Mouse (Mus musculus): ENCODE measurements around the gene Gid4. TPM values are rescaled to one million over a fixed set of nuclear protein-coding genes. Genes with fewer than 3 reads are reported as not detected.
A peak's percentile ranks its signal among the peaks of the same experiment; 100 is the strongest.

Gid4 gene
- polyA plus RNA-seq, 1 experiment: 40.6 TPM

- no peaks in the 10 kb centered on the region for H3K27me3 ChIP-seq (ENCODE audit: control insufficient read depth, insufficient read depth, low read length, poor library complexity, severe bottlenecking)
- peak overlapping the region; percentile 91 for H3K4me3 ChIP-seq (ENCODE audit: low read depth, low read length)
- H3K27ac ChIP-seq (ENCODE audit: insufficient read depth, low read length): no peak overlapping the region
- no peaks in the 10 kb centered on the region for H3K9me3 ChIP-seq (replicated peaks; ENCODE audit: control insufficient read depth, insufficient read depth, low read length, poor library complexity, severe bottlenecking)
- peak overlapping the region; percentile 86 for H3K9ac ChIP-seq (ENCODE audit: low read depth, poor library complexity, severe bottlenecking)
- no peaks in the 10 kb centered on the region for H3K4me1 ChIP-seq (ENCODE audit: control insufficient read depth, insufficient read depth, low read length)
- no peaks in the 10 kb centered on the region for H3K36me3 ChIP-seq (ENCODE audit: control insufficient read depth, insufficient read depth, low read length, poor library complexity, severe bottlenecking)
- TF ChIP-seq POLR2A (IDR thresholded peaks at IDR 0.05; ENCODE audit: insufficient read depth, low read length): no peak
- no peak for TF ChIP-seq CTCF (IDR thresholded peaks at IDR 0.05; ENCODE audit: low read depth, low read length)
Observed at GRCm38 (mm10) chr11:60418473-60418803, 1.5 kb downstream of the Gid4 start.

- TF ChIP-seq POLR2A (IDR thresholded peaks at IDR 0.05; ENCODE audit: insufficient read depth, low read length) (no peak), EP300 (IDR thresholded peaks at IDR 0.05; ENCODE audit: insufficient read depth, low read depth, low read length) (no peak), CTCF (IDR thresholded peaks at IDR 0.05; ENCODE audit: low read depth, low read length) (no peak)
- H3K9ac ChIP-seq (ENCODE audit: low read depth, poor library complexity, severe bottlenecking): no peak overlapping the region
- H3K27me3 ChIP-seq (ENCODE audit: control insufficient read depth, insufficient read depth, low read length, poor library complexity, severe bottlenecking): no peaks in the 10 kb centered on the region
- no peaks in the 10 kb centered on the region for H3K9me3 ChIP-seq (replicated peaks; ENCODE audit: control insufficient read depth, insufficient read depth, low read length, poor library complexity, severe bottlenecking)
- peaks cover 17% of the 10 kb centered on the region for H3K36me3 ChIP-seq (ENCODE audit: control insufficient read depth, insufficient read depth, low read length, poor library complexity, severe bottlenecking)
- no peak overlapping the region for H3K4me3 ChIP-seq (ENCODE audit: low read depth, low read length)
- no peaks in the 10 kb centered on the region for H3K4me1 ChIP-seq (ENCODE audit: control insufficient read depth, insufficient read depth, low read length)
- H3K27ac ChIP-seq (ENCODE audit: insufficient read depth, low read length): peak overlapping the region; percentile 13; the same call in 1 of the 2 replicates
Observed at GRCm38 (mm10) chr11:60422046-60422668, 5.2 kb downstream of the Gid4 start.

- H3K36me3 ChIP-seq (ENCODE audit: control insufficient read depth, insufficient read depth, low read length, poor library complexity, severe bottlenecking): peaks cover 17% of the 10 kb centered on the region
- no peak for TF ChIP-seq POLR2A (IDR thresholded peaks at IDR 0.05; ENCODE audit: insufficient read depth, low read length)
- TF ChIP-seq CTCF (IDR thresholded peaks at IDR 0.05; ENCODE audit: low read depth, low read length): no peak
- no peak for TF ChIP-seq EP300 (IDR thresholded peaks at IDR 0.05; ENCODE audit: insufficient read depth, low read depth, low read length)
Observed at GRCm38 (mm10) chr11:60423006-60423405, 6.1 kb downstream of the Gid4 start.

GRCm38 (mm10) chr11:60426417-60426816 is 9.5 kb downstream of the Gid4 start:
- Histone ChIP-seq H3K36me3 (ENCODE audit: control insufficient read depth, insufficient read depth, low read length, poor library complexity, severe bottlenecking) (peaks cover 17% of the 10 kb centered on the region), H3K9me3 (replicated peaks; ENCODE audit: control insufficient read depth, insufficient read depth, low read length, poor library complexity, severe bottlenecking) (no peaks in the 10 kb centered on the region), H3K27me3 (ENCODE audit: control insufficient read depth, insufficient read depth, low read length, poor library complexity, severe bottlenecking) (no peaks in the 10 kb centered on the region)

More at GRCm38 (mm10) chr11:60423006-60423405, 6.1 kb downstream of the Gid4 start:
- H3K4me1 ChIP-seq (ENCODE audit: control insufficient read depth, insufficient read depth, low read length): no peaks in the 10 kb centered on the region
- no peak overlapping the region for H3K9ac ChIP-seq (ENCODE audit: low read depth, poor library complexity, severe bottlenecking)
- no peaks in the 10 kb centered on the region for H3K9me3 ChIP-seq (replicated peaks; ENCODE audit: control insufficient read depth, insufficient read depth, low read length, poor library complexity, severe bottlenecking)
- no peaks in the 10 kb centered on the region for H3K27me3 ChIP-seq (ENCODE audit: control insufficient read depth, insufficient read depth, low read length, poor library complexity, severe bottlenecking)
- no peak overlapping the region for H3K4me3 ChIP-seq (ENCODE audit: low read depth, low read length)
- H3K27ac ChIP-seq (ENCODE audit: insufficient read depth, low read length): peak overlapping the region; percentile 70

GRCm38 (mm10) chr11:60427628-60428027 is 10.7 kb downstream of the Gid4 start:
- no peak overlapping the region for H3K4me3 ChIP-seq (ENCODE audit: low read depth, low read length)
- no peaks in the 10 kb centered on the region for H3K4me1 ChIP-seq (ENCODE audit: control insufficient read depth, insufficient read depth, low read length)
- H3K27me3 ChIP-seq (ENCODE audit: control insufficient read depth, insufficient read depth, low read length, poor library complexity, severe bottlenecking): no peaks in the 10 kb centered on the region
- TF ChIP-seq CTCF (IDR thresholded peaks at IDR 0.05; ENCODE audit: low read depth, low read length) (no peak), POLR2A (IDR thresholded peaks at IDR 0.05; ENCODE audit: insufficient read depth, low read length) (no peak)
- H3K36me3 ChIP-seq (ENCODE audit: control insufficient read depth, insufficient read depth, low read length, poor library complexity, severe bottlenecking): peaks cover 22% of the 10 kb centered on the region
- H3K27ac ChIP-seq (ENCODE audit: insufficient read depth, low read length): no peak overlapping the region
- no peaks in the 10 kb centered on the region for H3K9me3 ChIP-seq (replicated peaks; ENCODE audit: control insufficient read depth, insufficient read depth, low read length, poor library complexity, severe bottlenecking)
- H3K9ac ChIP-seq (ENCODE audit: low read depth, poor library complexity, severe bottlenecking): no peak overlapping the region

More at GRCm38 (mm10) chr11:60426417-60426816, 9.5 kb downstream of the Gid4 start:
- H3K4me3 ChIP-seq (ENCODE audit: low read depth, low read length): no peak overlapping the region
- H3K9ac ChIP-seq (ENCODE audit: low read depth, poor library complexity, severe bottlenecking): no peak overlapping the region
- H3K4me1 ChIP-seq (ENCODE audit: control insufficient read depth, insufficient read depth, low read length): no peaks in the 10 kb centered on the region
- TF ChIP-seq POLR2A (IDR thresholded peaks at IDR 0.05; ENCODE audit: insufficient read depth, low read length): no peak
- TF ChIP-seq CTCF (IDR thresholded peaks at IDR 0.05; ENCODE audit: low read depth, low read length): no peak
- TF ChIP-seq EP300 (IDR thresholded peaks at IDR 0.05; ENCODE audit: insufficient read depth, low read depth, low read length): no peak
- no peak overlapping the region for H3K27ac ChIP-seq (ENCODE audit: insufficient read depth, low read length)

- TF ChIP-seq CTCF (IDR thresholded peaks at IDR 0.05; ENCODE audit: low read depth, low read length): no peak
- no peak for TF ChIP-seq EP300 (IDR thresholded peaks at IDR 0.05; ENCODE audit: insufficient read depth, low read depth, low read length)
- no peak for TF ChIP-seq POLR2A (IDR thresholded peaks at IDR 0.05; ENCODE audit: insufficient read depth, low read length)
Observed at GRCm38 (mm10) chr11:60433501-60433900, 16.6 kb downstream of the Gid4 start.

More at GRCm38 (mm10) chr11:60433501-60433900, 16.6 kb downstream of the Gid4 start:
- Histone ChIP-seq H3K9me3 (replicated peaks; ENCODE audit: control insufficient read depth, insufficient read depth, low read length, poor library complexity, severe bottlenecking) (no peaks in the 10 kb centered on the region), H3K9ac (ENCODE audit: low read depth, poor library complexity, severe bottlenecking) (no peak overlapping the region), H3K4me3 (ENCODE audit: low read depth, low read length) (no peak overlapping the region), H3K27me3 (ENCODE audit: control insufficient read depth, insufficient read depth, low read length, poor library complexity, severe bottlenecking) (no peaks in the 10 kb centered on the region), H3K36me3 (ENCODE audit: control insufficient read depth, insufficient read depth, low read length, poor library complexity, severe bottlenecking) (peaks cover 28% of the 10 kb centered on the region), H3K4me1 (ENCODE audit: control insufficient read depth, insufficient read depth, low read length) (peaks cover 4% of the 10 kb centered on the region), H3K27ac (ENCODE audit: insufficient read depth, low read length) (no peak overlapping the region)

Measured in ES-Bruce4 (cell line).